Mouse (Mus musculus) lung, embryonic 14.5 days (tissue): ENCODE measurements around the gene Eno1. TPM values are rescaled to one million over a fixed set of nuclear protein-coding genes. Genes with fewer than 3 reads are reported as not detected.
"Not testable (repeated sequence)": the region's sequence is repeated elsewhere in the genome, so short reads cannot be mapped to it uniquely, and the experiment has no call there.

Experiments
- ATAC-seq: fragments of 200-750 bp; cut with Nextera tagmentation; 2 replicates; pipeline ENCODE4 v1.8.0; 2017; ENCODE audit warnings: mild to moderate bottlenecking, moderate TSS enrichment, moderate library complexity; ENCODE audit not compliant: insufficient read depth
- DNase-seq: peaks from one replicate; pipeline ENCODE4 v3.0.0-alpha.2; 2015
- H3K27ac ChIP-seq: fragments of 300-500 bp; sonication (generic); 2 replicates; pipeline ENCODE4 v1.5.1; 2014; ENCODE audit warnings: low read depth, mild to moderate bottlenecking, moderate library complexity
- H3K27me3 ChIP-seq: fragments of 300-500 bp; sonication (generic); 2 replicates; pipeline ENCODE4 v1.6.1; 2014; ENCODE audit warnings: low read length, control low read depth; ENCODE audit not compliant: insufficient read depth
- H3K36me3 ChIP-seq: fragments of 300-500 bp; sonication (generic); 2 replicates; pipeline ENCODE4 v1.6.1; 2014; ENCODE audit warnings: control low read depth; ENCODE audit not compliant: insufficient read depth
- H3K4me1 ChIP-seq: fragments of 300-500 bp; sonication (generic); 2 replicates; pipeline ENCODE4 v1.6.1; 2014; ENCODE audit warnings: antibody characterized with exemption, control low read depth; ENCODE audit not compliant: insufficient read depth
- H3K4me2 ChIP-seq: fragments of 300-500 bp; sonication (generic); 2 replicates; pipeline ENCODE4 v1.6.1; 2014; ENCODE audit warnings: mild to moderate bottlenecking
- H3K4me3 ChIP-seq: fragments of 300-500 bp; sonication (generic); 2 replicates; pipeline ENCODE4 v1.5.1; 2014; ENCODE audit warnings: low read depth, low read length
- H3K9ac ChIP-seq: fragments of 300-500 bp; sonication (generic); 2 replicates; pipeline ENCODE4 v1.6.1; 2014
- H3K9me3 ChIP-seq: fragments of 300-500 bp; sonication (generic); 2 replicates; pipeline ENCODE4 v1.6.1; 2016; ENCODE audit warnings: low read depth, low read length, control low read depth
- CTCF ChIP-seq: IDR thresholded peaks from 2 replicates; pipeline ENCODE4 v1.5.1; 2016; ENCODE audit warnings: antibody characterized with exemption, low read depth
- WGBS: fragments of 180-500 bp; shearing (Covaris S2); extraction: QIAGEN DNeasy Blood & Tissue Kit; methylation state at CpG from one replicate; pipeline ENCODE4 v1.1.7; 2014; 5-methylcytosine and 5-hydroxymethylcytosine counted together
- polyA plus RNA-seq: library from polyadenylated mRNA; unstranded; fragments of >200 nt; fragmentation: Nextera tagmentation; extraction: Ambion mirVana; gene quantifications from 2 replicates; pipeline ENCODE4 v1.2.1, GENCODE M21; 2014

The Eno1 gene
- polyA plus RNA-seq, 1 experiment from 2014 or later = 1,952 TPM

DNA sequence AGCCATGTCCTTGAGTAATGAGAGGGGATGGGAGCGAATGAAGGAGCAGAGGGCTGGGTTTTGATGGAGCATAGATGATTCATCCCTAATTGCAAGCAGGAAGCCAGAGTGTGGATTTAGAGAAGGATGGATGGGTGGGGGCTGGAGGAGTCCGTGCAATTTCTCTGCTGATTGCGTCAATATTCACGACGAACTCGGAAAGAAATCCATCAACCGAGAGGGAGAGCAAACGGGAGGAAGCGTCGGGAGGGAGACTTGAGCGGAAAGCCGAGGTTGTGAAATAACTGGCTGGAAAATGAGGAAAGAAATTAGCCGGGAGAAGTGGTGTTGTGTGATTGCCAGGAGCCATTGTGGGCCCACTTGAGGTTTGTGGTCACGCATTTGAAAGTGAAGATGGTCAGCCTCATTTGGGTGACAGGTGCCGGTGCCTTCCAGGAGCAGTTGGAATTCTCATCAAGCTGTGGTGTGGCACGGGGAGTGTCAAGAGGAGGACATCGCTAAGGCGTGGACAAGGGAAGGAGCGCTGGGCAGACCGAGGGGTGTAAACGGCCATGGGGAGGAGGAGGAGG, 30.2 kb downstream of the Eno1 start:
- Histone ChIP-seq H3K27ac (no peak overlapping the region), H3K27me3 (no peaks in the 10 kb centered on the region), H3K4me2 (no peak overlapping the region), H3K36me3 (no peaks in the 10 kb centered on the region), H3K9me3 (no peaks in the 10 kb centered on the region), H3K9ac (no peak overlapping the region), H3K4me1 (peaks cover 16% of the 10 kb centered on the region), H3K4me3 (no peak overlapping the region)
- no peak for TF ChIP-seq CTCF
- DNase-seq (no peak), ATAC-seq (no peak)
- WGBS = 55% methylated on average over 21 of the region's 21 CpGs

DNA sequence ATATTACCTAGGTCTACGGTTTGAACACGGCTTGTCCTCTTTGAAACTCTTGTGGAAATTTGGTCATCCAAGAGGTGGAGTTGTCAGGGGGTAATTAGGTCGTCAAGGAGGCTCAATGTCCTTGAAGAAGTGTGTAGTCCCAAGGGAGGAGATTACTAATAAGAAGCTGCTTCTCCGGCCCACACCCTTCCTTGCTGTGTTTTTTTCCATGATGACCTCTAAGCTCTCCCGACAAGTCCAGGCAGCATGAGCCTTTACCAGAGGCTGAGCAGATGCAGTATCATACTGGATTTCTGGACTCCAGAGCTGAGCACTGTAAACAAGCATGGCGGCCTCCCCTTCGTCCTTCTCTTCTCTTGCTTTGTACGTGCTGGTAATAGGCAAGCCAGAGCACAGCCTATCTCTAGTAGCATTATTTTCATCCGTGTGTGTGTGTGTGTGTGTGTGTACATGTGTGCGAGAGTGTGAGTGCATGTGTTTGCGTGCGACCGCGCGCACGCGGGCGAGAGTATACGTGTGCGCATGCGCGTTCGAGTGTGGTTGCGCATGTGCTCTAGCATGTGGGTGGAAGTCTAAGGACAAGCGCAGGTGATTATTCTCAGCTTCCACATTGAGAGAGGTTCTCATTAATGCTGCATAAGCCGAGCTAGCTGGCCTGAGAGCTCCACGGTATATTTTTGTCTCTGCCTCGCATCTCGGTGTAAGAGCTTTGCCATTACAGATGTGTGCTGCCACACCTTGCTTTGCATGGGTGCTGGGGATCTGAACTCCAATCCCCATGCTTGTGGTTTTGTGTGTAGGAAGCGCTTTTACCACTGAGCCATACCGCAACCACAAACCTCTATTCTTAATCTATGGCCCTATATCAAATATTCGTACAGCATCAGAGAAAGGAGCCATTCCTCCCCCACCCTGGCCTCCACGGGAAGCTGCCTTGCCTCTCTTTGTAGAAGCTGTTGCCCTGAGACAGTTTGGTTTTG, 32.4 kb downstream of the Eno1 start:
- Histone ChIP-seq H3K27me3 (no peaks in the 10 kb centered on the region), H3K36me3 (no peaks in the 10 kb centered on the region), H3K9ac (no peak overlapping the region), H3K4me1 (peaks cover 15% of the 10 kb centered on the region), H3K9me3 (no peaks in the 10 kb centered on the region), H3K4me2 (peak overlapping the region; percentile 33; the same call in 1 of the 2 replicates), H3K27ac (peak overlapping the region; percentile 77; the same call in 1 of the 2 replicates), H3K4me3 (no peak overlapping the region)
- ATAC-seq (no peak), DNase-seq (no peak)
- no peak for TF ChIP-seq CTCF
- 80% methylated on average over 33 of the region's 33 CpGs for WGBS

DNA sequence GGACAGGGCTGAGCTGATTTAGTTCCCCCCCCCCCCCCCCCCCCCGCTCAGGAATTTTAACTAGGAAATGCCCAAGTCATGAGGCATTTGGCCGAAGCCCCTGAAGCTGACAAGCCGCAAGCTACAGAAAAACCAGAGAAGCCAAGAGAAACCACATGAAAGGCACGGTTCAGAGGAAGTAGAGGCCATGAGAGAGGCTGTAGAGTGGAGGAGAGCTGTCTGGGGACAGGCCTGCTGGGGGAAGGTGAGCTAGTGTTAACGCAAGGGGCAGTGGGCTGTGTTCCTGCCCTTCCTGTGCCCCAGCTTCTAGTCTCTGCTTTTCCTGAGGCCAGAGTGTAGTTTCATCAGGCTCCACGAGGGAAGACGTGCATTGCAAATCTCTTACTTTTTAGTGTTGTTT, 33.2 kb downstream of the Eno1 start:
- Histone ChIP-seq H3K9me3 (no peaks in the 10 kb centered on the region), H3K27me3 (no peaks in the 10 kb centered on the region), H3K27ac (peak overlapping the region; percentile 77; the same call in 1 of the 2 replicates), H3K9ac (0 out of 2 replicates have a peak overlapping the region, but pooled peaks have one; percentile 32), H3K4me2 (peak overlapping the region; percentile 33; the same call in 1 of the 2 replicates), H3K4me1 (peaks cover 15% of the 10 kb centered on the region), H3K4me3 (no peak overlapping the region), H3K36me3 (no peaks in the 10 kb centered on the region)
- TF ChIP-seq CTCF = 0 out of 2 replicates have a peak, but pooled peaks have one; percentile 22
- WGBS = 7% methylated on average over 6 of the region's 7 CpGs
- ATAC-seq = peak; percentile 33
- DNase-seq = peak; percentile 68

DNA sequence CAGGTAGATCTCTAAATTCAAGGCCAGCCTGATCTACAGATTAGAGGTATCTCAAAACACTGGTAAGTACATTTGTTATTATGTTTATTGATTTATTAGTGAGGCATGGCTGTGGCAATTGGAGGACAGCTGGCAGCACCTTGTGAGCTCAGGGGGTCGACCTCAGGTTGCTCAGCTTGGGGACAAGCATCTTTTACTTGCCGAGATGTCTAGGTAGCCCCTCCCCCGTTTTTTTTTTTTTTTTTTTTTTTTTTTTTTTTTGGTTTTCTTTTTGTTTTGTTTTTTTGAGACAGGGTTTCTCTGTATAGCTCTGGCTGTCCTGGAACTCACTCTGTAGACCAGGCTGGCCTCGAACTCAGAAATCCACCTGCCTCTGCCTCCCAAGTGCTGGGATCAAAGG, 34.2 kb downstream of the Eno1 start:
- DNase-seq, H3K9ac ChIP-seq, ATAC-seq, H3K36me3 ChIP-seq, H3K4me3 ChIP-seq, H3K9me3 ChIP-seq, H3K4me2 ChIP-seq, H3K27me3 ChIP-seq, H3K27ac ChIP-seq: not testable (repeated sequence)
- peaks cover 15% of the 10 kb centered on the region for H3K4me1 ChIP-seq
- WGBS = 65% methylated on average over 4 of the region's 4 CpGs

DNA sequence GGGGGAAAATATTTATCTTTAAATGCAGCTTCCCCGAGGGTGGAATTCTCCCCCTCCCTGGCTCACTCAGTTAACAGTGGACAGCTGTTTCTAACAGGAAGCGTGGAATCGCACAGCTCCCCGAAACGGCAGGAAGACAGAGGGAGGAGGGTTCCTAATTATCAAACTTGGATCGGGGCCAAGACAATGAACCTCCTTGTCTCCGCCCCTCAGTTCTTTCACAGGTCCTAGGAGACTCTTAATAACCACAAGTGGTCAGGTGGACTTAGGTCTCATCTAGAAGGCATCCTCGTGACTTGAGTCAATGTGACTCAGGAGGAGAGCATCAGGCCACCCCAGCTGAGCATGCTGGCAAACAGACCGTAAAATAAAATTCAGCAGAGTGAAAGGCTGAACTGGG, 36.2 kb downstream of the Eno1 start:
- Histone ChIP-seq H3K9ac (no peak overlapping the region), H3K9me3 (no peaks in the 10 kb centered on the region)

DNA sequence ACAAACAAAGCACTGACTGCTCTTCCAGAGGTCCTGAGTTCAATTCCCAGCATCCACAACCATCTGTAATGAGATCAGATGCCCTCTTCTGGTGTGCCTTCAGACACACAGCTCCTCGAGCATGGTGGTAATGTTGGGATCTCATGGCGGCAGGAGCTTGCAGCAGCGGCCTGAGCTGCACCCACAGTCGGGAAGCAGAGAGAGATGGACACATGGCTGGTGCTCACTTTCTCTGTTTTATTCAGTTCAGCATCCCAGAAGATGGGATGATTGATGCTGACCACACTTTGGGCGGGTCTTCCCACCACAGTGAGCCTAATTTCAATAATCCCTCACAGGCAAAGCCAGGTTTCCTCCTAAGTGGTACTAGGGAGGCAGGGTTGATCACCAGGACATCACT, 39.0 kb downstream of the Eno1 start:
- Histone ChIP-seq H3K27ac (no peak overlapping the region), H3K9ac (no peak overlapping the region), H3K36me3 (no peaks in the 10 kb centered on the region), H3K4me1 (peaks cover 6% of the 10 kb centered on the region; the same call in 1 of the 2 replicates), H3K4me2 (no peak overlapping the region), H3K9me3 (no peaks in the 10 kb centered on the region), H3K4me3 (no peak overlapping the region), H3K27me3 (no peaks in the 10 kb centered on the region)
- no peak for DNase-seq
- WGBS = 76% methylated on average over 5 of the region's 5 CpGs
- no peak for TF ChIP-seq CTCF
- no peak for ATAC-seq

More for the DNA sequence above, 36.2 kb downstream of the Eno1 start:
- ATAC-seq (peak; percentile 60; the same call in 1 of the 2 replicates), DNase-seq (peak; percentile 85)
- no peak overlapping the region for H3K4me3 ChIP-seq
- TF ChIP-seq CTCF = no peak
- WGBS = 3% methylated on average over 9 of the region's 9 CpGs
- H3K27ac ChIP-seq = peak overlapping the region; percentile 55
- H3K4me2 ChIP-seq = peak overlapping the region; percentile 30
- H3K36me3 ChIP-seq = no peaks in the 10 kb centered on the region
- H3K4me1 ChIP-seq = peaks cover 15% of the 10 kb centered on the region
- no peaks in the 10 kb centered on the region for H3K27me3 ChIP-seq

DNA sequence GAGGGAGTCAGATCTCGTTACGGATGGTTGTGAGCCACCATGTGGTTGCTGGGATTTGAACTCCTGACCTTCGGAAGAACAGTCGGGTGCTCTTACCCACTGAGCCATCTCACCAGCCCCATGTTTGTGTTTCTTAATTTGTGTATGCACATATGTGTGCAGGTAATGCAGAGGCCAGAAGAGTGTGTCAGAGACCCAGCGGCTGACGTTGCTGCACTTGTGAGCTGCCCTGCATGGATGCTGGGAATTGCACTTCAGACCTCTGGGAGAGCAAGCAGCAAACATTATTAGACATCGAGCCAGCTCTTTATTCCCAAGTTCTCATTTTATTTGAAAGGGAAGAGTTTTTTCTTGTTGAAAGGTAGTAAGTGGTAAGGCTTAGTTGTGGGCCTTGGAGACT, 42.8 kb downstream of the Eno1 start:
- not testable (repeated sequence) for H3K4me3 ChIP-seq, H3K27me3 ChIP-seq, DNase-seq, H3K27ac ChIP-seq, H3K4me1 ChIP-seq, H3K9ac ChIP-seq, H3K9me3 ChIP-seq, H3K4me2 ChIP-seq, ATAC-seq, H3K36me3 ChIP-seq
- WGBS = 87% methylated on average over 5 of the region's 7 CpGs
